Mouse (Mus musculus) cerebellum, adult (tissue): ENCODE measurements at regions not wholly inside any gene's neighbourhood (a gene's known extent, or its start where the extent isn't known, plus 50 kb on each side); places are given as distances from the start of the nearest gene placed in this dataset.

Source experiments
- ATAC-seq: cut with Nextera tagmentation; 2 replicates; pipeline ENCODE4 v1.9.2; 2017; ENCODE audit warnings: mild to moderate bottlenecking, moderate library complexity, mixed read lengths; ENCODE audit not compliant: insufficient number of reproducible peaks, low FRiP score, low TSS enrichment

- no peak for ATAC-seq
Observed at GRCm38 (mm10) chr10:126652693-126653092, 248.5 kb downstream of the Atp23 start.

GRCm38 (mm10) chr10:126646587-126646986, 254.6 kb downstream of the Atp23 start:
- ATAC-seq = no peak

GRCm38 (mm10) chr10:126641792-126642289, 259.3 kb downstream of the Atp23 start:
- peak; percentile 45 for ATAC-seq

DNA sequence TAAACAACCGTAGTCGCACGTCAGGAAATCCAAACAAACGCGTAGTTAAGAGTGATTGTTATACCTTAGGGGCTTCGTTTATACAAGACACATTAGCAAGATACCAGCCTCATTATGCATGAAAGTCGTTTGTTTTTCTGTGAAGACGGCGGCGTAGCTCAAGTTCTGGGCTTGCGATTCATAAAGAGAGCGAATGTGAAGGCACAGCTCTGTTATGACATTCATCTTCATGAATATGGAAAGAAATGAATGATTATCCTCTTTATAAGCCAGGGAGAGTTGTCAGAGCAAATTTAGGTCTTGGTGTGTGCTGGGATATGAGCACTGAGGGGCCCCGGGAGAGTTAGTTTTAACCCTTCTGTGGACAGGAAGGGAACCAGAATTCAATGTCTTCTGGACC, 266.4 kb downstream of the Atp23 start:
- no peak for ATAC-seq

DNA sequence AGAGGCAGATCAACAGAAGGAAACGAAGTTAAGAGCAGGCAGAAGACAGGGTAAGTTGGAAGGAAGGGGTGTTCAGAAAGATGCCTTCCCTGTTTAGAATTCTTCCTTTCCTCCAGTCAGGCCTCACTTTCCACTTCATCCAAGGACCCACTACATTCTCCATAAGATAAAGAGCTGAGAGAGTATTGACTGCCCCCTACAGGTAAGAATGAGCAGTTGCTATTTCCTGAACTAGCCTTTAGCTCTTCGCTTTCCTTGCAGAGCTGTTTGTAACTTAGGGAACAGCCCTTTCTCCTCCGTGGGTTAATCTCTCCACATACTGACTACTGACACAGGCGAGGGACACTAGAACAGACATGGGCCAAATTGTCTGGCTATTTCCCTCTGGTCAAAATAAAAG, 273.1 kb downstream of the Atp23 start:
- ATAC-seq = no peak

- ATAC-seq = no peak
Observed at GRCm38 (mm10) chr10:126625466-126625865, 275.7 kb downstream of the Atp23 start.

- ATAC-seq = no peak
Observed at GRCm38 (mm10) chr10:126620802-126621201, 280.4 kb downstream of the Atp23 start.

GRCm38 (mm10) chr10:126619970-126620369, 281.2 kb downstream of the Atp23 start:
- ATAC-seq = no peak

DNA sequence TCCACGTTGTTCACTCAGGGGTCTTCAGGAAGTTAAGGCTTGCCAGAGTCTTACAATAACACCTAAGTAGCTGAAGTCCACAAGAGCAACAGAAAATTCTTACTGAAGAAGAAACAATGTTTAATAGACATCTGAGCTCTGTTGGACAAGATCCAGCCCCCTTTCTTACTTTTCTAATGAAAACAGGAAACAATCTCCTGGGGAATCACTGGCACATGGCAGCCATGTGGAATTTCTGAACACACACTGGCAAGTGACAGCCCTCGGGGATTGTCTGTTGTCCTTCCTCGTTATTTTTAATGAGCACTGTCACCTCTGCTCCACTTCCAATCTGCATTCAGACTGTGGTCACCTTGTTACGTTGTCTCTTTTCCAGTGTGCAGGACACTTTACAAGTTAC, 288.9 kb downstream of the Atp23 start:
- no peak for ATAC-seq

DNA sequence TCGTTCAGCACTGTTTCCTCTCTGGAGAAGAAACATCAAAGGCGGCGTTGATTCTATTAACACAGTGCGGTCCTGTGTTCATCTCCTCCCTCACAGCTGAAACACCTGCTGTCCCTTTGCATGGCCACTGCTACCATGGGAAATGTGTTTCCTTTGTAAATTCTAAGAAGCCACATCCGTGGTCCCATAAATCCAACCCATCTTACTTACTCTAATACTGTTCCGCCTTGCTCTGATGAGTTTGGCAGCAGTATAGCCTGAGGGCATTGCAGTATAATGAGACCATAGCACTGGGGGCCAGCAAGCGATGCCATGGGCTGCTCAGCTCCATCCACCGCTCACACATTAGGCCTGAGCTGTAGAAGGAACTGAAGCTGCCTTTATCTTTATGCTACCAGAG, 290.6 kb downstream of the Atp23 start:
- no peak for ATAC-seq

DNA sequence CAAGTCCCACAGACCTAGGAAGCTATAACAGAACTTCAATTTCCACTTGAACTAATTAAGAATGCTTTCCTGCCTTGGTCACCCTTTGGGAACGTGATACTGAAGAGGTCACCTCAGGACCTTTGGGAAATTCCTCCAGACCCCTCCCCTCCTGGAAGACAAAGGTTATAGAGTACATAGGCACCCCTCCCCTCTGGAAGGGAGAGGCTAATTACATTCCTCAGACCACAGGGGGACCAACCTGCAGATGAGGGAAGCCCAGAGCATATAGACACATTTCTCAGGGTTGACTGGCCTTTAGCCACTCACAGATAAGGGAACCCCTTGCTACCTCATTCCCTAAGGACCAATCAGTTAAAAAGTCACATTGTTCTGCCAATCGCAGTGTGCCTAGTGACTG, 301.5 kb downstream of the Atp23 start:
- ATAC-seq = no peak

- ATAC-seq = no peak
Observed at GRCm38 (mm10) chr10:126568155-126568554, 333.0 kb downstream of the Atp23 start.

DNA sequence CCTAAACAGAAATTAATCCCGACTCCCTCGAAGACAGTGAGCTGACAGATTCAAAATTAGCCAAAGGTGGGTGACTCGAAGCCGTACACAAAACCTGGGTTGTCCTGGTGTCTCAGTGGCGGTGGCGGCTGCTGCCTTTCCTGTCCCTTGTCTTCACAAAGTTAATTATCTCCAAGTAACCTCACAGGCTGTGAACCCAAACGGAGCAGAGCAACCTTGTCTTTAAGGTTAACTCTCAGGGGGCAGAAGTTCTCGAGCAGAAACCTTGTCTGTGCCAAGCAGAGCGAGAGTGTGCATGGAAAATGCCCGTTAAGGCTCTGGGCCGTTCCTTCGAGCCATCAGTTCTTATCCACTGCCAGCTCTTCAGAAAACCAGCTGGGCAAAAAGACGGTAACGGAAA, 335.8 kb downstream of the Atp23 start:
- no peak for ATAC-seq

DNA sequence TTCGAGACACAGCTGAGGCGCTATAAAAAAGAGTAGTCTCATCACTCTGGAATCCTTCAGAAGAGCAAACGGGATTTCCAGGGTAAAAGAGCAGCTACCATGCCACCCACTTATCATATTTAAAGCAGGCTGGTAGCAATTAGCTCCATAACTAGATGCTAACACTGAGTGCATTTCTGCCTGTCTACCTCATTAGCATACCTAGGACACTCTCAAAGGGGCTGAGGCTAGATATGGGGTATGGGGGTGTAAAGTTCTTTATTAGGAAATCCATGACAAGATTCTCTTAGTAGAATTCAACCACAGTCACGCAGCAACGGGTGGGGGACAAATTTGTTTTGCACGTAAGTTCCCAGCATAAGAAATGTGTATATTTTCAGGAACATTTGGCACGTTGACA, 346.1 kb downstream of the Atp23 start:
- ATAC-seq = no peak

GRCm38 (mm10) chr10:126531950-126532349, 369.2 kb downstream of the Atp23 start:
- no peak for ATAC-seq

DNA sequence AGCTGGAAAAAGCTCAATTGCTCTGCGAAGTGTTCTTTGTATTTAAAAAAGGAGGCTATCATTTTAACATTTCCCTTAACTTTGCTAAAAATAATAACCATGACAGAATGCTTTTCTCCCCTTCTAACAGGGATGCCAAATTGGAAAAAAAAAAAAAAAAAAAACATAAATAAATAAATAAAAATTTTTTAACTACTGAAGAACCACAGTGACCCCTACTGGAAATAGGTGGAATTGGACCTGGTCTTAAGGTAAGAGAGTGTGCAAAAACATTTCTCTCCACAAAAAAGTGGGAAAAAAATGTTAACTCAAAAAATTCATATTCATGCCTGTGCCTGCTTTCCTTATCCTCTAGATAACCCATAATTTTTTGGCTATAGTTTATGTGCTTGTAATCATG, 369.8 kb downstream of the Atp23 start:
- ATAC-seq = peak; percentile 50; the same call in 1 of the 2 replicates

DNA sequence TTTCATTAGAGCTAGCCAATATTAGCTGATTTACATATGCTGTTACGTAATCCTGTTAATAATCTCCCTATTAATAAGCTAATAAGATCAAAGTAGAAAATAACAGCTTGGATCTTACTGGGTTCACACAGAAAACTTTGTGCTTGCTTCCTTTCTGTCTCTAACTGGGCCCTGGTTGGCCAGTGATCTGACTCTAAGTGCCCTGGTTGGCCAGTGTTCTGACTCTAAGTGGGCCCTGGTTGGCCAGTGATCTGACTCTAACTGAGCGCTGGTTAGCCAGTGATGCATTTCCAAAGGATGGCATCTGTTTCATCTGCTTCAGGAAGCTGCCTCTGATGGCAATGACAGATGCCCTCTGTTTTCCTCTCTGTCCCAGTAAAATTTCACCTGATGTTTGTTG, 372.4 kb downstream of the Atp23 start:
- no peak for ATAC-seq

DNA sequence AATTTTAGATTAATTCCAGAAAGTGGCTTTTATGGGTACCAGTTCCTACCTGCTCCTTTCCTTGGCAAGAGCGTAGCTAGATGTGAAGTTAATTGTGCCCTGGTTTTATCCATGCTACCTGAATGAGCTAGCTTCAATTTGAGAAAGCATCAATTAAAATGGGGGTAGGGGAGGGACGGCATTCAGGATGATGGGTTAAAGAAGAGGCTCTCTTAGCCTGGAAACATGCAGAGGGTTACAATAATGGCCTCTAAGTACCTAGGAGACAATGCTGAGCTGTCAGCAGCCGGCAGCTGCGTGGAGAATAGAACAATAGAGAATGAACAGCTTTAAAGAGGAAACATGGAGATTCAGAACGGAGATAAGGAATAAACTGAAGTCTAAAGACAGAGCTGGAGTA, 375.0 kb downstream of the Atp23 start:
- no peak for ATAC-seq

DNA sequence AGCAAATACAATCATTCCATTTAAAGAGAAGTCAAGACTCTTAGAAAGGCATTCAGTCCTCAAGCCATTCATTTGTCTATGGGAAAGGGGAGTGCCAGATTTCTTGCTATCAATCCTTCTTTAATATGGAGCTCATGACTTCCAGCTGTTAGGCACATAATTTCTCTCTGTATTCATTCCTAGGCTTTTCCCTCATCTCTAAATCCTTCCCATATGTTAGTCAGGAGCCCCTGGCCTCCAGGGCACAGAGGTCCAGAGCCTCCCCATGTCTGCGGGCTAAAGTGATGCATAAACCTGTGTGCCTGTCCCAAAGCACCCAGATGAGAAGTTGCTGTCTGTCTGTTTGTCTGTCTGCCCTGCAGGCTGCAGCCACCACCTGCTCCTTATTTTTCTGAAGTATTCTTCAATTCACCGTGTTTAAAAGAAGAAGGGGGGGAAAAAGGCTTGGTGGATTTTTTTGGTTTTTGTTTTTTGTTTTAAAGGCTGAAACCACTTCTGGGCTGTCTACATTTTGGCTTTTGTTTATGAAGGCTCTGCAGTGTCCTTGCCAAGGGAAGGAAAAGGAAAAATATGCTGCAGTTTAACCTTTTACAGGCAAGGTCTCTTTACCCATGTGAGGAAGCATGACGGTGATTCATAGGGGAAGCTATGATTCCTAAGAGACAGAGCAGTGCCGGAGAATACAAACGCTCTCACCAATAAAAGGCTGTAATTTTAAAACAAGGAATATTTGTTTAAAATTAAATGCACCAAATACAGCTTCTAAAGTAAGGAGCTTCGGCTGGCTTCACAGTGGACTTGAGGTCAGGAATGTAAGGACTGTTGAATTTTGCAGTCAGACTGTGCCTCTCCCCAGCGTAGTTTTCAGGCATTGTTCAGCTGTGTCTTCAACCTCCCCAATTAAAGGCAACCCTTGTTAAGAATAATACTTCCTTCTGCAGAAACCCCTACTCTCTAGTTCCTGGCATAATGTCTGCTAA, 379.0 kb downstream of the Atp23 start:
- no peak for ATAC-seq

DNA sequence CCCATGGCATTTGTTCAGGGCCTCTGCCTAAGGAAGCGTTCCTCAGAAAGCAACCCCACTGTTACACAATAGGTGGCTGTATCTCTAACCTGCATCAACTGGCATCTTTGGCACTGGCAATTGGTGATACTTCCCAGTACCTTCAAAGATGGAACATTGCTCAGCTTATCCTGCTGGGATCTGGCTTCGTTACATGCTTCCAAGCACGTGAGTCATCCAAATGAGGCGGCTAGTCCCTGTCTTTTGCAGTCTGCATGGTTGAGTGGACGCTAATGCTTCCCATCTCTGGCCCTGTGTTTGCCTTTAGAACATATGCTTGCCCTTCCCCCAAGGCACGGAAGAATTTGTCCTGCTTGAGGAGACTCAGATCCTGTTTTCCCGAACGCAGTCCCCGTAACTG, 380.2 kb downstream of the Atp23 start:
- peak; percentile 92 for ATAC-seq

- ATAC-seq = no peak
Observed at GRCm38 (mm10) chr10:126513185-126513584, 388.0 kb downstream of the Atp23 start.

GRCm38 (mm10) chr10:126511511-126511910, 389.6 kb downstream of the Atp23 start:
- ATAC-seq = no peak
